Mouse (Mus musculus) brain, adult 2 months (tissue): ENCODE measurements around the gene Tex37.

Experiments used
- DNase-seq: peaks from one replicate; pipeline ENCODE4 v3.0.0; 2011; ENCODE audit warnings: low read depth, low spot score

Gene Tex37

GRCm38 (mm10) chr6:70918827-70919226 lies at the start of gene Tex37:
Gene Tex37, minus strand, starts transcription at chr6:70918927.
- DNase-seq: no peak

DNA sequence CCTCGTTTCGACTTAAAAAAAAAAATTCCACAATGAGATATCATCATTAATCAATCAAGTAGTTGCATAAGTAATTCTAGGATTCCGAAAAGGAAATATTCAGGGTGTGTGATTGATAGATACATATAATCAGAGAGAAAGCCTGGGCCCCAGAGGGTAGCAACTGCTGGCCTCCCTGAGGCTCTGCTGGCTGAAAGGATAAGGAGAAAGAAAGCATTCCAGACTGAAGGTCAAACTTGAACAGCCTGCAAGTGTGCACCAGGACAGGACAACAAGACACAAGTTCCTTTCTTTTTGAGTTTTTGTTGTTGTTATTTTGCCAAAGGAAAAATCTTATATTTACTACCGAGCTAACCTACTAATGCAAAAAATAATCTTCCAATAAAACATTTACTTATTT lies 49.6 kb upstream of the Tex37 start:
- DNase-seq: no peak

GRCm38 (mm10) chr6:70967422-70967821 lies 48.7 kb upstream of the Tex37 start:
- DNase-seq: no peak

DNA sequence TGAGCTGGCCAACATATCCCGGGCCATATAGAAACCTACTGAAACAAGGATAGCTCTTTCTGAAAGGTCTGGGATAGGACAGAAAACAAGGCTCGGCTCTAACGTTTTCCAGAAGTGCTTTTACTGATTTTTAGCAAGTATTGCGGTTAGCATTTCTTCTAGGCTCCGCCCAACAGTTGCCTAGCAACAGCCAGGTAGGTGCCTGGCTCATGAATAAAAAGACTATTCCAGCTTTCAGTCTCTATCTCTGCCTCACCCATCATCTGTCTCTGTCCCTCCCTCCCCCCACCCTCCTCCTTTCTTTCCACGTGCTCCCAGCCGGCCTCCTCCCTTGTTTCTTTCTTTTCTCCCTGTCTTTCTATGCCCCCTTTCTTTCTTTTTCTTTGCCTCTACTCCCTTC lies 47.0 kb upstream of the Tex37 start:
- no peak for DNase-seq

DNA sequence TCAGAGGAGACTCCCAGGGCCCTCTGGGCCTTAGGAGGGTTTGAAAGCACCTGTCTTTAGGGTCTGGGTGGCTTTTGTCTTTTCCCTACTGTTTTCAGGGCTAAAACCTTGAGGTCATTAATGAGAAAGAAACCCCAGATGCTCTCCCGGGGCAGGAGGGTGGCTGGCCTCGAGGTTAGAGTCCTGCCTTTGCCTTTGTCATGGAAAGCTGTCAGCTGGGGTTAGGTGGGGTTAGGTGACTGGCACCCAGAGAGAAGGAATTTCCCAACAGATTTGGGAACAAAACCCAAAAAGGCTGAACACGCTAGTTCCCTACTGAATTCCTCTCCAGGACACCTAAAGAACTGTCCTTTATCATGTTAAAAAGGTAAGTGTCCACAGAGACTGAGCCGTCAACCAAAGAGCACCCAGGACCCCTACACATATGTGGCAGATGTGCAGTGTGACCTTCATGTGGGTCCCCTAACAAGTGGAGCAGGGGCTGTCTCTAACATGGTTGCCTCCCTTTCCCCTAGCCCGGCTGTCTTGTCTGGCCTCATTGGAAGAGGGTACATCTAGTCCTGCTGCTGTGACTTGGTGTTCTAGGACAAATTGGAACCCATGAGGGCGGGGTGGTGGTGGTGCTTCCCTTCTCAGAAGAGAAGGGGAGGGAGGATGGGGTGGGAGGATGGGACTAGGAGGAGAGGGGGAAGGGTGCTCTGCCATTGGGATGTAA lies 45.5 kb upstream of the Tex37 start:
- no peak for DNase-seq

DNA sequence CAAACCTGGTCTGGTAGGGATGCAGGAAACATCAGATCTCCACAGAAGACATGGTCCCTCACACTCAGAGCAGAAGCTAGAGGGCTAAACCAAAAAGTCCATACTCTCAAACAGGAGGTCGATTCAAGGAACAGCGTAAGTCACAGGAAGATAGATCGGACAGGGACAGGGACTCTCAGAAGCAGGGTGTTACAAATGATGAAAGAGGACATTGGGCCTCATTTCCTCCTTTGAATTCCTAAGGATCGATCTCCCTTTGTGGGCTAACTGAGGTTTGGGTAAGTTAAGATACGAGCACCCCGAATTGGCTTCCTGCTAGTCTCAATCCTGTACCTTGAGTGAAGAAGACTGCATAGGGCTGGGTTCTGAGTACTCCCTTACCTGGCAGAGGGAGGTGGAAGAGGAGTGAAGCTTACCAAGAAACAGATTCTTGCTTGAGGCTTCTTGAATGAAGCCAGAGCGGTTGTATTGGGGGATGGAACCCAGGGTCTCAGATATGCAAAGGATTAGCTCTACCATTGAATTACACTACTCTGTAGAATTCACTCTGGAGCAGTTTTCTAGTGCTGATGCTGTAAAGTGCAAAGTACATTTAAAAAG lies 38.7 kb upstream of the Tex37 start:
- no peak for DNase-seq

DNA sequence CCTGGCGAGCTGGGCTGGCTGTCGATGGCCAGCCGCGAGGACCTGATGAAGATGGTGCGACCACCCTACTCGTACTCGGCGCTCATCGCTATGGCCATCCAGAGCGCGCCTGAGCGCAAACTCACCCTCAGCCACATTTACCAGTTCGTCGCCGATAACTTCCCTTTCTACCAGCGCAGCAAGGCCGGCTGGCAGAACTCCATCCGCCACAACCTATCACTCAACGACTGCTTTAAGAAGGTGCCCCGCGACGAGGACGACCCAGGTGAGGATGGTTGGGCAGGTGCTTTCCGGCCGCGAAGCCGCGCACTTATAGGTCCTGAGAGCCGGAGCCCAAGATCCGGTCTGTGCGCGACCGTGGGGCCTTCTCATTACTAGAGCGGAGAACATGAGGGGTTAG lies 38.2 kb upstream of the Tex37 start:
- DNase-seq: no peak

- DNase-seq: no peak
These were observed 37.7 kb upstream of the Tex37 start, which contains the start of gene Foxi3 for GRCm38 (mm10) chr6:70956285-70956912. Gene Foxi3, plus strand, starts transcription at chr6:70956531.

DNA sequence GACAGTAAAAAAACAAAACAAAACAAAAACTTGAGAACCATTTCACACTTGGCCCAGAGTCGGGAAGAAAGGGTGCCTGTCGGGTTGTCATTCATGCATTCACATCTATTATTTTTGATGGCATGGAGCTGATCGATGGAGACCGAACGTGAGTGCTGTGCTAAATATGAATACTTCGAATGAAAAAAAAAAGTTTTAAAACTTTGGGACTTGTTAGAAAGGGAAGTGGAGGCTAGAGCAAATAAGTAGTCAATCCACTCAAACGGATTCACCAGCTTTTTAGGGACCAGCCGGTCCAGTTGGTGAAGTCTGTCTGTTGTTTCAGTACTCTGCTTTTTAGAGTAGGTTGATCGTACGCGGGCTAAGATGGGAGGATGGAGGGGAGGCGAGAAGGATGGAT lies 37.1 kb upstream of the Tex37 start:
- DNase-seq: no peak

DNA sequence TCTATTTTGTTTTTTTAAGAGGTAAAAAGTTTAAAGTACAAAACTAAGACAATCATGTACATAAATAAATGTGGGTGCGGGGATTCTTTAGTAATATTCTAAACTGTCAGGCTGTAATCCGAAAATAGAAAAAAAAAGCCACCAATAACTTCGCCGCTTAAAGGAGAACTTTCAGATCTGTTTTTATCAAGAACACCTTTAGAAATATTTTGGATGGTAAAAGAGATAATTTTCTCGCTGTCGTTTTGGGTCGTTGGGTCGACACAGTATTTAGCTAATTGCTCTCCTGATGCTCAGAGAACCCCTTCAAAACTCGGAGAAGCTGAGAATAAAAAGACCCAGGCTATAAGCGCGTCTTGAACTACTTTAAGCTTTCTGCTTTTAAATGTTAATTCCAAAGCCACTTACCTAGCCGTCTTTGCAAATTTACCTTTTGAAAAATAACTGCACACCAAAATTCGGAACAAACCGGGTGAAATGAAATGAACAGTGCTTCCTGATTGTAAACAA lies 36.6 kb upstream of the Tex37 start:
- no peak for DNase-seq

DNA sequence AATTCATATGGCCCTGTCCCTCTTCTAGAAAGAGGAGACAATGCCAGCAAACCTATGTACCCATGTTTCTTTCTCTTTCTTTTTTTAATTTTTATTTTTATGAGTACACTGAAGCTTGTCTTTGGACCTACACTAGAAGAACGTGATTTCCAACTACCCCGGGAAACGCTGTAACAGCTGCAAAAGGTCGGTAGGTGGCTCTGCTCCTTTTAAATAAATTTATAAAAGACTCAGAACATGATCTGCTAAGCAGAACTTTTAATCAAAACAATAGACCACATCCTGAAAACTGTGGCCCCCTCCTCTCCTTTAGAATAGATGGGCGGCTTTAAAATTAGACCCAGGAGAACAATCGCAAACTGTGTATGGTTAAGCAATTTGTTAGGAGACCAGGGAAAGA lies 35.3 kb upstream of the Tex37 start:
- DNase-seq: peak; percentile 45

DNA sequence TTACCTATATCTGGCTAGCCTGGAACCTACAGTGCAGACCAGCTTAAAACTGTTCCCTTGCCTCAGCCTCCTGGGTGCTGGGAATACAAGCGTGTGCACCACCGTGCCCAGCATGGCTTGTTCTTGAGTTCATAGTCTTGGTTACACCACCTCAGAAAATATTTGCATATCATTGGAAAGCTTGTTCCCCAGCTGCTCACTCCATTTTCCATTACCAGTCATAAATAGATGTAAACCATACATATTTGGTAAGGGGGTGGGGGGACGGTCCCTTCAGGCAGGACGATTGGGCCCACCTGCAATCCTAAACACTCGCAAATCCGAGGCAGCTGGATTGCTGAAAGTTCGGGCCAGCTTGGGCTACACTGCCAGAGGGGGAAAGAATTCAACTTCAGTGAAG lies 34.5 kb upstream of the Tex37 start:
- no peak for DNase-seq

- no peak for DNase-seq
These were observed 13.1 kb upstream of the Tex37 start for GRCm38 (mm10) chr6:70931801-70932200.

DNA sequence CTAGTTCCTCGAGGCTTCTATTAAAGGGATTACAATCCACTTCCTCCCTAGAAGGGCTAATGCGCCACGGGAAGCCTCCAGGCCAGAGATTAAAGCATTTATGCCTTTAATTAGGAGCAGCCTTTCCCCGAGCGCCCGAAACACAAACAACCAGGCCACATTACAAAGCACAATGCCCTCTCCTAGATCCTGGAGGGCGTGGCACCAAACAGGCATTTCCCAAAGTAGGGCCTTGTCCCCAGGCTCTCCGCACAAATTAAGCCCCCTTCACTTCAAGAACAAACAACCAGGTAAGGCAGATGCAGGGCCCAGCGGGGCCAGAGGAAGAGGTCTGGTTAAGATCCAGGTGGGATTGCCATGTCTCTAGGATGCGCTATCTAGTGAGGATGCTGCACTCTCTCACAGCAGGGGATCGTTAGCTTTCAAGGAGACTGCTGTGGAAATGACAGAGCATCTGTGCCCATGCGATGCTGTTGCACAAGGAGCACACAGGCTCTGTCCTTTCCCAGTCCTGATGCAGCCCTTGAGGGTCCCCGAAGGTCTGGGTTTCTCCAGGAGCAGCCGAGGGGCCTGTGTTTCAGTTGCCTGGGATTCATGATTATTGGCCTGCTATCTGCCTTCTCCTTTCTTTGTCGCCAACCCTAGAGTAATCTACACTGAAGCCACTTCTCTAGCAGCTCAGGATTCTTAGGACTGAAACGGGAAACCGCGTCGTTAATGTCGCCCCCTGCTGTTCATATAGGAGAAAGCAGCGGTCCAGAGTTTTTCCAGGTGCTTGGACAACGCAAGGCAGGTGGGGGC lies 2.7 kb upstream of the Tex37 start:
- peak; percentile 70 for DNase-seq

GRCm38 (mm10) chr6:70912396-70912765 lies 6.3 kb downstream of the Tex37 start:
- DNase-seq: no peak

GRCm38 (mm10) chr6:70911668-70912395 lies 6.9 kb downstream of the Tex37 start:
- peak; percentile 74 for DNase-seq

DNA sequence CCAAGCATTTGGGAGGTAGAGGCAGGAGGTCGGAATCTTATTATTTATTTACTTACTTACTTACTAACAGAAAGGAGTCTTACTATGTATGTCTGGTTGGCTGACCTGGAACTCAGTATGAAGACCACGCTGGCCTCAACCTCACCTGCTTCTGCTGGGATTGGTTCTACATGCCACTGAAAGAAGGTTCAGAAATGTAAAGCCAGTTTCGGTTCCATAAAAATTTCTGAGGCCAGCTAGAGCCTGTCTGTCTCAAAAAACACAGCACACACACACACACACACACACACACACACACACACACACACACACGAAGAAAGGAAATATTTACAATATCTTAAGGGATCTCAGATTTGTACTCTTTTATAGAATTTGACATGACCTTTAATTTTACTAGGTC lies 8.4 kb downstream of the Tex37 start:
- DNase-seq: no peak

DNA sequence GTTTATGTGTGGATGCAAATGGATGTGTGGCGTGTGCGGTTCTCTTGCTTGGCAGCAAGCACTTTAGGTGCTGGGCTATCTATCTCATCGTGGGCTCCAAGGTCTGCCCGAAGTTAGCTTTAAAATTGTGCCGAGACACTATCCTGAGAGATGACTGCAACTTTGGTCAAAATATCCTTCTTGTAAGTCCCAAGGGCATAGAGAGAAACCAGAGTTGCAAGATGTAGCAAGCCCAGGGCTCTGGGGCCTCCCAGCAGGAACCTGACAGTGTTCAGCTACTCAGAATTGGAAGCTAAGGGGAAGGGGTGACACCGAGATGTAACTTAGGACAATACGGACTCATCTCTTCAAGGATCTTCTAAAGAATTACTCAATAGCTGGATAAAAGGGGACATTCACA lies 9.2 kb downstream of the Tex37 start:
- no peak for DNase-seq

DNA sequence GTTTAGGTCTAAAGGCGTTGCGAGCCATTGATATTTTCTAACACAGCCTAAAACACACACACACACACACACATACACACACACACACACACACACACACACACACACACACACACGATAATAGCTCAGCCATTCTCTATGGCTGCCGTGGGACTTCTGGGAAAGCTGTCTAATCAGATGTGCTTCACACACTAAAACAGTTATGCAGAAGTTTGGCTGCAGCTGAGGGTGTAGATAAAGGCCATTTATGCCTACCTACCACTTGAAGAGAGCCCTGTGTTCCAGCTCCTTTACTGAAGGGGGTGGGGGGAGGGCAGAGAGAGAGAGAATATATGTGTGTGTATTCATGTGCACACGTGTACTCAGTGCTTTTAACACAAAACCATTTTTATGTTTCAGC lies 15.0 kb downstream of the Tex37 start:
- no peak for DNase-seq

DNA sequence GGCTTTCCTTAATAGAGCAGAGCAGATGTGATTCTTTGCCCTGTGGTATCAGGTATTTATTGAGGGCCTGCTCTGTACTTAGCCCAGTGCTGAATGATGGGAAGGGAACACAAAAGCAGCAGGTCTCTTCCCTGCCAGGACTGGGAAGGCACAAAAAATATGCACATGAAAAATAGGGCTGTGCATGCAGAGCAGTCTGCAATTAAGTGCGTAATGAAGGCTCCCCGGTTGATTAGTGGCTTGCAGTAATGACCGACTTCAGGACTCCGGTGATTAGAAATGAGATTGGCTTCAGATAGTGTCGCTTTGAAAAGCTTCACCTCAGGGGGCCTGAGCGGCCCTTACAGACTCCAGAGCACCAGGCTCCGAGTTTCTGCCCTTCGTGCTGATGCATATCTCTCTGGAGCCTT lies 19.1 kb downstream of the Tex37 start:
- DNase-seq: peak; percentile 12

- DNase-seq: no peak
These were observed 20.6 kb downstream of the Tex37 start for GRCm38 (mm10) chr6:70898166-70898565.
